Mouse (Mus musculus): Measurements from ENCODE around the gene Col17a1.

Col17a1 gene

DNA sequence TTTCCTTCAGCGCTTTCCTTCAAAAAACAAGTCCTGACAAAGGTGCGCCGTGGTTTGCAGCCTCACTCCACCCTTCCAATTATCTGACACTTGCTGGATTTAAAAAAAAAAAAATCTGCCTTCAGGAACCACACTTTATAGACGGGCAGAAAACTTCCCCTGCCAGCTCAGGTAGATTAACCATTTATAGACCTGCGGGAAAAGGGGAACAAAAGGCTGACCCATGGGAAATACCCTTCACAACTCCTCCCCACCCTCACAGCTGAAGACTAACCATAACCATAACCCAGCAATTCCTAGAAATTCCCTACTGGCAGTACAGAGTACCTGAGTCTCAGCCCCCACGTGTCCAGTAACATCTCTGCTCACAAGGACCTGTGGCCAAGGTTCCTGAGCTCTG is at the start of gene Col17a1:
TSS of gene Col17a1 (minus strand) at position 101 of the 400 bp plus-strand sequence.
- DNase-seq (ENCODE audit: low spot score), result no peak

DNA sequence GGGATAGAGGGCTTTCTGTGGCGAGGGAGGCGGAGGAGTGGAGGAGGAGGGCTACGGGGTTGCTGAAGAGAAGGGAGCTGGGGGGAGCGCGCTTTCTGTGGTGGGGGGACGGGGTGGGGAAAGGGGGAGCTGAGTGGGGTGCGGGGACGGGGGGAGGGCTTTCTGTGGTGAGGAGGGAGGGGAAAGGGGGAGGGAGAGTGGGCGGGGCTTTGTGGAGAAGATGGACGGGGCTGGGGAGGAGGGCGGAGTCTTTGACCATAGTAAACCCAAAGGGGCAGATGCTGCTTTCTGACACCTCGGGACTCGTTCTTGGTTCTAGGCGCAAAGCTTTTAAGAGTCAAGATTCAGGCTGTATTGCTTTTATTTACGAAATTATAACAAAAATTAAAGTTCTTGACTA is 40.0 kb upstream of the Col17a1 start:
- peak; percentile 60 for DNase-seq (ENCODE audit: low spot score)

GRCm38 (mm10) chr19:47731071-47731881 is 39.4 kb upstream of the Col17a1 start, which contains the start of gene Sfr1:
Gene Sfr1, plus strand, starts transcription at chr19:47731682.
- peak; percentile 99 for DNase-seq (ENCODE audit: low spot score)

- peak; percentile 68 for DNase-seq (ENCODE audit: low spot score)
Measured at GRCm38 (mm10) chr19:47730691-47731070, 38.8 kb upstream of the Col17a1 start.

GRCm38 (mm10) chr19:47725643-47726140 is 33.8 kb upstream of the Col17a1 start:
- DNase-seq (ENCODE audit: low spot score), result no peak

DNA sequence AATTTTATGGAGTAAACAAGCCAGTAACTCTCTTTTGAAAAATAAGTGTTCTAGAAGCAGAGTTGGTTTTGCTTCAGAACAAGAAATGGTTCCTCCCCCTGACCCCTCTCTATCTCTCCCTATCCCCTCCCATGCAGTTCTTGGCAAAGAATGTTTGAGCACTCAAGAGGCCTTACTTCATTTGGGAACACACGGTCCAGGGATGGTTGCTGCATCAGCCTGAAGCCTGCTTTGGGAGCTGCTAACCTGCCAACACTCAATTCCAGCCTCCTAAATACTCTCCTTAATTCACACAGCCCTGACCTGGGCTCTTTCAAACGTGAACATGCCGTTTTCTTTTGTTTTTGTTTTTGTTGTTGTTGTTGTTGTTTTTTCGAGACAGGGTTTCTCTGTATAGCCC is 33.0 kb upstream of the Col17a1 start:
- no peak for DNase-seq (ENCODE audit: low spot score)

DNA sequence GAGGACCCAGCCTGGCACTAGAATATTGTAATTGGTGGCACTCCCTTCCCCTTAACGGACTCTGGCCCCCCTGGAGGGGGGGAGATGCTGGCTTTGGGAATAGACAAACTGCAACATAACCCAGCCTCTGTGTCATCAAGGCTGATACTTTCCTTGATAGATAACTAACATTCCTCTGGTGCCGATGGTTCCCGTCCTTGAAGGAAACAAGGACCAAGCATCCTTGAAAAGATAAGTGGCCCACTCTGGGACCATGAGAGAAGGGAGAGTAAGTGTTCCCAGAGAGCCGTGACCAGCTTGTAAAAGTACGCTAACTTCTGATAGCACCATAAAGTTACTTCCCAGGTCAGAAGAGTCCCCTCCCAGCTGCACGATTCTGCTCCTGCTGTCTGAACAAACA is 30.6 kb upstream of the Col17a1 start:
- no peak for DNase-seq (ENCODE audit: low spot score)

- DNase-seq (ENCODE audit: low spot score), result no peak
Measured at GRCm38 (mm10) chr19:47719147-47719546, 27.3 kb upstream of the Col17a1 start.

DNA sequence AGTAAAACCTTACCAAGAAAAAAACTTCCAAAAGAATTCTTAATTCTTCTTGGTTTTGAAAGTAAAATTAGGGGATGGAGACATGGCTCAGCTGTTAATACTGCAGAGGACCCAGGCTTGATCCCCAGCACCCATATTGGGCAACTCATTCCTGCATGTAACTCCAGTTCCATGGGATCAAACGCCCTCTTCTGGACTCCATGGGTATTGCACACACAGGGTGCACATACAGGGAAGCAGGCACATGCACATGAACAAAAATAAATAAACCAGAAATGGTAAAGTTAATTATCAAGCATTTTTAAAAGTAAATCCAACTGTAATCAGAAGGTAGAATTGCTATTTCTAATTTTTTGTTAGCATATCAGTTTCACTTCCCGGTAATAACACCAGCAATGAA is 24.2 kb upstream of the Col17a1 start:
- DNase-seq (ENCODE audit: low spot score), result no peak

GRCm38 (mm10) chr19:47713457-47713856 is 21.6 kb upstream of the Col17a1 start:
- no peak for DNase-seq (ENCODE audit: low spot score)

- DNase-seq (ENCODE audit: low spot score), result peak; percentile 45
Measured at GRCm38 (mm10) chr19:47710376-47710775, 18.5 kb upstream of the Col17a1 start.

GRCm38 (mm10) chr19:47705772-47706309 is 13.9 kb upstream of the Col17a1 start:
- DNase-seq (ENCODE audit: low spot score), result no peak

- no peak for DNase-seq (ENCODE audit: low spot score)
Measured at GRCm38 (mm10) chr19:47705080-47705771, 13.3 kb upstream of the Col17a1 start.

DNA sequence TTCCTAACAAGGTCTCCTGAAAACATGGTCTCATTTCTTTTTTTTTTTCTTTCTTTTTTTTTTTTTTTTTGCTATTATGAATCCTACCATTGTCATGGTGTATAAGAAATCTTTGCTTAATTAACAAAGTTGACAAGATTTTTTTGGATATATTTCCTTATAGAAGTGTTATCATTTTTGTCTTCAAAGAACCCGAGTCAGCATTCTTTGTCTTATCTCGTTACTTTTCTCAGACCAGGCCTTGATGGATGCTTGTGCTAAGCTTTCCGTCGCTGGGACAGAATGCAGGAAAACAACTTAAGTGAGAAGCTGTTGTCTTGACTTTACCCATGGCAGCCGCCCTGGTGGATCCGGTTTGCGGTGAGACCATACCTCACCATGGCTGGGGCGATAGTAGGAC is 8.6 kb upstream of the Col17a1 start:
- DNase-seq (ENCODE audit: low spot score), result no peak

DNA sequence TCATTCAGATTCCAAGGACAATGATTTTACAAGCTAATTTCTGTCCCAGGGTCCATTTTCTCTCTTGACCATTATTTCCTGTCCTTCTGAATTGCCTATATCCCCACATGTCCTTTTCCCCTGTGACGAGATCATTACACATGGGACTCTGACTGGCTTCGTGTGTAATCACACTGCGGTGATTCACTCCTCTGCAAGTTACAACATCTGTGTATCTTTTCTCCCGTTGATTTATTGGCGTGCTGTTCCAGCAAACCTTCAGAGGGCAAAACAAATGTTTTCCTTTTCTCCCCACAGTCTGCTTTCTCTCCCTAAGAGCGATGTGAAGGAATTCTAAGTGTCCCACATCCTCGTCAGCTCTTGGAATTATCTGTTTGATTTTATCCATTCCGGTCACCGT is 7.8 kb upstream of the Col17a1 start:
- no peak for DNase-seq (ENCODE audit: low spot score)

DNA sequence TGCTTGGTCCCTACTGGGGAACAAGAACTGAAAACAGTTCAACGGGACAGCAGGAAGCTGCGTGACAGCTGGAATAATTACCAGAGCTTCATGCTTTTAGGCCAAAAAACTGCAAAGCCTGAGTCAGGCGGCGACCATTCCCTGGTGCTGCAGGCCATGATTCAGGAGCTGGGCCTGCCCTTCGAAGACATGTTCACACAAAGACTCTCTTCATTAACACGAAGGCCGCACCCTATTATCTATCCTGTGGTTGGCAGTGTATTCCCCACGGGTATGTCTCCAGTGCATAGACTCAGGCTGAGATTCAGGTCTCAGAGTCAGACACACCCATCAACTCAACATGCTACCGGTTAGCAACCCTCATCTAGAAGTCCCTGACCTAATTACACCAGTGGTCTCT is 6.4 kb upstream of the Col17a1 start:
- DNase-seq (ENCODE audit: low spot score), result no peak

DNA sequence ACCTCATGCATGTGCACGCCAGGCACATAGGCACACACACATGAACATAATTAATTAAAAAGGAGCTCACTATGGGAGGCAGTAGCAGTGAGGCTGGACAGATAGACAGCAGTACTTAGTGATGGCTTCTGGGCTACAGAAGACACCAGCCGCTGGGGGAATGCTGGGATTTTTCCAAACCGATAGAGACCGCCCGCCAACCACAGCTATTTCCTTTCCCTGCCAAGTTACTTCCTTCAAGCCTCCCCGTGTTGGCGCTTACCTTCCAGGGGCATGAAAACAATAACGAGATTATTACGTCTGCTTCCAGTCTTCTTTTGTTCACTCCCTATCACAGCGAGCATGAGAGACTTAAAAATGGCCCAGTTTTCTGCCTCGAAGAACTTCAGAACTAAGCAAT is 5.2 kb upstream of the Col17a1 start:
- DNase-seq (ENCODE audit: low spot score), result no peak

- DNase-seq (ENCODE audit: low spot score), result no peak
Measured at GRCm38 (mm10) chr19:47696411-47696810, 4.5 kb upstream of the Col17a1 start.

GRCm38 (mm10) chr19:47695725-47696124 is 3.8 kb upstream of the Col17a1 start:
- no peak for DNase-seq (ENCODE audit: low spot score)

DNA sequence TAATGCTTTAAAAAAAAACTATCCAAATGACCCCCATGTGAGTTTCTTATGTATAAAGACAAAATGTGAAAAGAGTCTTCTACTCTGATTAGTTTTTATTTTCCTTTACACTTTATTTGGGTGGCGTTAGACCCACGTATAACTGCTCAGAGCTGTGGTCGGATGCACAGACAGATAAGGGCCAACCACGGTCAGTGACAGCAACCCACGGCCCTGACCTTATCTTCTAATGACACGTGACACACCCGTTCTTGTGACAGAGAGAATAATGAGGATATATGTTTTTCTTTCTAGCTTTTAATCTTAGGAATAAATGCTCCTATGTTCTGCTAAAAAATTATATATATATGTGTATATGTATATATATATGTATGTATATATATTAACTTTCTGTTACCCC is 2.3 kb downstream of the Col17a1 start:
- DNase-seq (ENCODE audit: low spot score), result no peak

DNA sequence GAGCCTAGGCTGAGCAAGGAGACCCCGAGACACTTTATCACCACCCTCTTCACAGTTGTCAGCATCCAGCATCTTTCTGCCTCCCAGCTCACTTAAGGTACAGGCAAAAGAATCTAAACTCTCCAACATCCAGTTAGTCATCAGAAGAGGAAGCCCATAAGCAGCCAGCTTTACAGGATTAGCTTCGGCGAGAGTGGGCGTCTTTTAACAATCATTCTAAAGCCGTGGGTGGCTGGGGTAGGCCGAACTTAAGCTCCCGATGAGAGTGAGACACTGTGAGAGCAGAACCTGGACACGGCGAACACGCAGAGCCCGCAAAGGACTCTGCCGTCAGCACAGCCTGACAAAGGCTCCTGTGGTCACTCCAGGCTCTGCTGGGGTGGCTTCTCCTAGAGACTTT is 13.2 kb downstream of the Col17a1 start:
- DNase-seq (ENCODE audit: low spot score), result peak; percentile 35

DNA sequence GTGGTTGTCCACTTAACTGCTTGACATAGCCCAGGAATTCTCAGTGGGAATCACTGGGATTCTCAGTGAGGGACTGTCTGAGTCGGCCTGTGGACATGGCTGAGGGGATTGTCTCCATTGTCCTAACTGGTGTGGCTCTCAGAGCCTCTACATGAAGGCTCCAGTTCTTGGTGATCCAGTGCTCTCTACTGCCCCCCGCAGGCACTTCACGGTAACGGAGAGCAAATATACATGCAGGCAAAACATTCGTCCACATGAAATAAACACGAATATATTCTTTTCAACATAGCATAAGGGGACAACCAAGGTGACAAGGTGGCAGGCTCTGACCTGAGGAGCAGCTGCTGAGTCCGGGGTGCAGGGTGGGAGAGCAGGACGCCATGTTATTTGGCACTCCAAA is 17.5 kb downstream of the Col17a1 start:
- peak; percentile 33 for DNase-seq (ENCODE audit: low spot score)

DNA sequence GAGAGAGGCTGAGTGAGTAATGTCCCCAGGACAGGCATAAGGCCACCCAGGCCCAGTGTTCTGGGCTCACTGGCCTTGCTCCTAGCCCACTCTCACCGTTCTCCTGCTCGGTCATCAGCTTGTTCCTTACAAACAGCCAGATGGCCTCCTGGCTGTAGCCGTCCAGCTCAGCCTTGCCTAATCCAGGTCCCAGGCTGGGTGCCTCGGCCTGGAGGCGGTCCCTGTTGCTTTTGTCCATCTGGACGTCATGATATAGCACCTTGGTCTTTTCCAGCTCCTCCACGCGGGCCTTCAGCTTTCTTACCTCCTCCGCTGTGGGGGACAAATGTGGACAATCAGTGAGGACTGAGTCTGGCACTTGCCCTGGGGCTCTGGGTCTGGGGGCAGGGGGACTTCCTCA is 23.5 kb downstream of the Col17a1 start:
- no peak for DNase-seq (ENCODE audit: low spot score)
